Mouse (Mus musculus) heart, adult 2 months (tissue): ENCODE results near the gene Carm1.

ENCODE experiments used
- EP300 ChIP-seq: fragments of 200-500 bp; IDR thresholded peaks from 2 replicates; pipeline ENCODE4 v1.6.1; 2011; ENCODE audit warnings: low read depth, low read length, control low read depth; ENCODE audit not compliant: insufficient read depth
- POLR2A ChIP-seq: fragments of 200-500 bp; IDR thresholded peaks from 2 replicates; pipeline ENCODE4 v1.6.1; 2011; ENCODE audit warnings: mild to moderate bottlenecking, low read depth, low read length, control low read depth; ENCODE audit not compliant: insufficient read depth

DNA sequence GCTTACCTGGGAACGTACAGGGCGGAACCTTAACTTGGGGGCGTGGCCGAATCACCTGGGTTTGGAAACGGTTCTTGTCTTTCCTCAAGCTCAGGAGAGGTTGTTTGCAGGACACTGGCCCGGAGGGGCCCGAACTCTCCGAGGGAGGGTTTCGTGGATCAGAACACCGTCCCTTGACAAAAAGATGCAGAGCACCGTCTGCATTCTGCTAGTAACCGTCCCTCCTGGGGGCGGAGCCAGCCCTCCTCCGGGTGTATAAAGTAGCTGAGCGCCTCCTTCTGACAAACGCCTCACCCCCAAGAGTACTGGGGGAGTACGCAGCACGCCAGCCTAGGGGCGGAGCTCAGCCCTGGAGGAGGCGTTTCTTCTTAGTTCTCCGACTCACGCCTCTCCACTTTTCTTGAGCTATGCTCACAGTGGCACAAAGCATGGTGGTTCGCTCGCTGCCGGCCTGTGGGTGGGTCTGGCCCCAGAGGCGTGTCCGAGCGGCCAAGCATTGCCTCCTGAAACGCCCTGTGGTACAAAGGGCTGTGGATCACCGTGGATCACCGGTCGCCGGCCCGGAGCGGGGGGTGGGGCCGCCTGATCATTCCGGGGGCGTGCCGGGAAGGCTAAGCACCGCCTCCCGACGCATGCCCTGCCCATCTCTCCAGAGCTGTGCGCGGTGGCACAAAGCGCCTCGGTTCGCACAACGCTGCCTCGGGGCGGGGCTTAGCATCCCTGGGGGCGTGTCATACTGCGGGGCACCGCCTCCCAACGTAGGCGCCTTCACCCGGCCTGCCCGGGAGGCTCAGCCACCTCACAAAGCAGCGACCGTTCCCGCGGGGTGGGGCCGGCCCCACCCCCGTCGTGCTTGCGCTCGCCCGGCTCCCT lies 542 bp upstream of the Carm1 start:
- TF ChIP-seq POLR2A: peak; percentile 56; the same call in 1 of the 2 replicates
- TF ChIP-seq EP300: no peak
